Mouse (Mus musculus) cerebellum, adult 8-10 months (tissue): ENCODE data around the gene Elmo2.

ENCODE experiments used
- DNase-seq: peaks from one replicate; pipeline ENCODE4 v3.0.0; 2022

Elmo2 gene

DNA sequence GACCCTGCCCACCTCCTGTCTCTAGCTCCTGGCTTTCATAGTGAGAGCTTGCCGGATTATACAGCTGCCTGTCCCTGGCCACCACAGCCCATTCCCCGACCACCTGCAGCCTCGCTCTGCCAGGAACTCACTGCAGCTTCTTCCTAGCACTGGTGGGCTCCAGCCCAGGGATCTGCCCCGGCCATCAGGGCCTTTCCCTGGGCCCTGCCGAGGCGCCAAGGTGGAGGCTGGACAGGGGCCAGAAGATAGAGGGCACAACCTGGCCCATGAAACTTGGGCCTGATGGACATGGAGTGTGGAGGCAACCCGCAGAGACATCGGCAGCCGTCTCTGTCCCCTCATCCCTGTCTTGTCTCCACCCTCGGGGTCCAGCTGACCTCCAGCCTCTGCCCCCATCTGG is 70.1 kb downstream of the Elmo2 start:
- no peak for DNase-seq

- DNase-seq, result no peak
Observed at GRCm38 (mm10) chr2:165253867-165254266, 72.4 kb downstream of the Elmo2 start.

- peak; percentile 52 for DNase-seq
Observed at GRCm38 (mm10) chr2:165253269-165253668, 73.0 kb downstream of the Elmo2 start.

DNA sequence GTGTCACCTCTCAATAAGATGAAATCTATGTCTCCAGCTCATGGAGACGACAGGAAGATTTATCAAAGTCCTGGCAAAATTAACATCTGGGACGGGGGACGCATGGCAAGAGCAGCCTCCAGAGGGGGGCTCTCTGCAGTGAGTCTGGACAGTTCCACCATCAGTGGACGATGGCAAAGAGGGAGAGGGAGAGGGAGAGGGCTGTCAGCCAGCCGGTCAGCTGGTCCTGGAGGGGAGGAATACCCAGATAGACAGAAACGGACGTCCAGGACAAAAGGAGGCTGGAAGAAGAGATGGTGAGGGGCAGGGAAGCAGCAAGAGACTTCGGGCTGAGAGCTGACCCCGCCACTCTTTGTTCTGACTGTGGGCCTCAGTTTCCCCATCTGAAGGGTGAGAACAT is 73.5 kb downstream of the Elmo2 start:
- DNase-seq, result no peak

DNA sequence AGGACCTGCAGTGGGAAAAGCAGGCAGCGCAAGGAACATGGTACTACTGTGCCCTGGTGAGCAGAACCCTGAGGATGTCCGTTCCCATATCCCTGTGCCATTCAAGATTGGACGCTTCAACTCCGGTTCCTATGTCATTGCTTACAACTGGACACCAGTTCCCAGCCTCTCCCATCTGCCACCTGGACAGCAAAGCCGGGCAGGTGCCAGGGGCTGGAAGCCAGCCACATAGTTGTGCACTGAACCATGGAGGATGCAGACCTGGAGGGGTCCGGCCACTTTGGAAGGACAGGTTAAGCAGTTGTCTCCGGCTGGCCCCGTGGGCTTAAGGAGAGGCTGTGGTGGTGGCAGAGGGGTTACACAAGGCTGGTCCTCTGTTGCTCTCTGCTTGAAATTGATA is 73.9 kb downstream of the Elmo2 start:
- DNase-seq, result peak; percentile 89

DNA sequence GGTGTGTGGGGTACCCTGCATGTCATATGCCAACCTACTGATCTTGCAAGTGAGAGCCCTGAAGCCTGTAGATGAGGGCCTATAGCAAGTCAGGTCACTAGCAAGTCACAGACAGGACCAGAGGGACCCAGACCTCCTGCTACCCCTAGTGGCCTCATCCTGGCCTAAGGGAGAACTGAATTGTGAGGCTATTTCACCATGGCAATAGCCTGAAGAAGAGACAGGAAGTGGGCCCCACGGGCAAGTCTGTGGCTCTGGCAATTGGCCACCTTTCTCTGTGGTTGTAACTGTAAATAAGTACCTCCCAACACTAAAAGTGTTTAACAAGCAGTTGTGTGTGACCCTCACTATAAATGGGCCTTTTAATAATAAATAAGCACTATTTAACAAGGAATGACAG is 75.4 kb downstream of the Elmo2 start:
- no peak for DNase-seq

DNA sequence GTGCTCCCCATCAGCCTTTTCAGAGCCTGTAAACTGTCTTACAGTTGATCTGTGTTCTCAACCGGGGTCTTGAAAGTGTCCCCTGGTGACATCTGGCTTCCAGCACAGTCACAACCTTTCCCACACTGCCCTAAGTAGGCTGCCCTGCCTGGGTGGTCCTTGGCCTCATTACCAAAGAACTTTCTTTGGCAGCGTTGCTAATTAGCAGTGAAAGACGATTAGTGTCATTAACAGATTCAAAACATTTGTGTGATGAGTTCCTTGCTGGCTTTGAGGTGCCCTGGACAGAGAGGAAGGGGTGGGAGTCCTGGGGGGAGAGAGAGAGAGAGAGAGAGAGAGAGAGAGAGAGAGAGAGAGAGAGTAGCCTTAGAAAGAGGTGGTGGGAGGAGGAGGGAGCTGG is 77.3 kb downstream of the Elmo2 start:
- DNase-seq, result no peak

- no peak for DNase-seq
Observed at GRCm38 (mm10) chr2:165246349-165246748, 79.9 kb downstream of the Elmo2 start.

DNA sequence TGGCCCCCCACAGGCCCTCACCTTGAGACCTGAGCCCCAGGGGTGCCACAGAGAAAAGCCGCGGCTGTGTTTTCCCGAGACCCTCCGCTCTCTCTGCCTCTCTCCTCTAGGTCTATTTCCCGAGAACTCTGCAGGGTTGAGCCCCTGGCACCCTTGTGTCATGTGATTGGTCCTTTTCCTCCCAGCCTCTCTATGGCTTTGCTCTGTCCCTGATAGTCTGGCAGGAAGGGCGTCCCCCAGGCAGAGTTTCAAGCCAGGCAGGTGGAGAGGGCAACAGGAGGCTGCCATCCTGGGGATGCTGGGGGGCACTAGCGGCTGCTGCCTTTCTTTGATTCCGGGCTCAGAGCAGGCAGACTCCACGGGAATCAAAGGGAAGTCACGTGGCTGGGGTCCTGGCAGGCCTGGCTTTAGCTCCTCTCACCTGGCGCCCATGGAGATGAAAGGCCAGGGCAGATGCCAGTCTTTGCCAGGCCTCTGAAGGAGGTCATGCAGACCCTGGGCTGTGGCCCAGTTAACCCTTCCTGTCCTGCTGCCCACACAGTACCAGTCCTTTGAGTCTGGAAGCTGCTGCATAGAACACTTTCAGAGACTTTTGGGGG is 83.1 kb downstream of the Elmo2 start:
- DNase-seq, result peak; percentile 75

DNA sequence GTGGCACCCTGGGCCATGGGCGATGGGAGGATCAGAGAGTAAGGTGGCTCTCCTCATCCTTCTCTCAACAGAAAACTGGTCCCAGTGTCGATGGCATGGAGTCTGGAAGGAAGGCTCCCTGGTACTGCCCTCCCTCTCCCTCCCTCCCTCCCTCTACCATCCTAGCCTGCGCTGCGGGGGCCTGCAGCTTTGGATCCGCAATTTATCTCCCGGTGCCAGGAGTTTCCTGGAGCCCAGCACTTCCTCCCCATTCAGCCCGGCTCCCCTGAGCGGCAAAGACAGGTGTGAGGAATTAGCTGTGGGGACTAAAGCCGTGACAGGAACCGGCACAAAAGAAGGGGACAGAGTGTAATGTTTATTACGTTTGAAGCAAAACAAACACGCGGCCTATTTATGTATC is 83.7 kb downstream of the Elmo2 start:
- no peak for DNase-seq

- no peak for DNase-seq
Observed at GRCm38 (mm10) chr2:165241786-165242185, 84.5 kb downstream of the Elmo2 start.

GRCm38 (mm10) chr2:165240371-165240770 is 85.9 kb downstream of the Elmo2 start:
- no peak for DNase-seq

DNA sequence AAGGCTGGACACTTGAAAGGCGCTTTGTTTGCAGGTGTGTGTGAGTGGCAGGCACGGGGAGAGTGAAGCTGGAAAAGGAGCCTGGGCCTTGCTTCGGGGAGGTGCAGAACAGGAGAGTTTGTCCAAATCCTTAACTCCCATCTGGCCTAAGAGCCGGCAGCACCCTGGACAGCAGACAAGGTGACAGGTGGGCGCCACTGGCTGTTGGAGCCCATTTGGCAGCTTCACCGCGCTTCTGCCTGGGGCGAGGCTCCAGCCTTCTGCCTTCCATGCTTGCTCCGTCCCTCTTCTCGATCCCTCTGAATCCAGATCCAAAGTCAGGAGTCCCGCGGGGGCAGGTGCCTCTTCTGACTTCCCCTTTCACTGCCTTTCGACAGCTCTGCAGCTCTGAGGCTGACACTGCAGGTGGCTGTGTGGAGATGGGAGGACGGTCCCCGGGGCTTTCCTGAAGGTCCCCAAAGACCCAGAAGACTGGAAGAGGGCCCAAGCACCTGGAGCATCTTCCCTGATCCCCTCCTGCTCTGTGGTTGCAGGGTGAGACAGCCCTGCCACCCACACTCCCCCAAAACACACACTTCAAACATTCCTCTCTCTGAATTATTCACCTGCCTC is 86.6 kb downstream of the Elmo2 start:
- DNase-seq, result no peak

DNA sequence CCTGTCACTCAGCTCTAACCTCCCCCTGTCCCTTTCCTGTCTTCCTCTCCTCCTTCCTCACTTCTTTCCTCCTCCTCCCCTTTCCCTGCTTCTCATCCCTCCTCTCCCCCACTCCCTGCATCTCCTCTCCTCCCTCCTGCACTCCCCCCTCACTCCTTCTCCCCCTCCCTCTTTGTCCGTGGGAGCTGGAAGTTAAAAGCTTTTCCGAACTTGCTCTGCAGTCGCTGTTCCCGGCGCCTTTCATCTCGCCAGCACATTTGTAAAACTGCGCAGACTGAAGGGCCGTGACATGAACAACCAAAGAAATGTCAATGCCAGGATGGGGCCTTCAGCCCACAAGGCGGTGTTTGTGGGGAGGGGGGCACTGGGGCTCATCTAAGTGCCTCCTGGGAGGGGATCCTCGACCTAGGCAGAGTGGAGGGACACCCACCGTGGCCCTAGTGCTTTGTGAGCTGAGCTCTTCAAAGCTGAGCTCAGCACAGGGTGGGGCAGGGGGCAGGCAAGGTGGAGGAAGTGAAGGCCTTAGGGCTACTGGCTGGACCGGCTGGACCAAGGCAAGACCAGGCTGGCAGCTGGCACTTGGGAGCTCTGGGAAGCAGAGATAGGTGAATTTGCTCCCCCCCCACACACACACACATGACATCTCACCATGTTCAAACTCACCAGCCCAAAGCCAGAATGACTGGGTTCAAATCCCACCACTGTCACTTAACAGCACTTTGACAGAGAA is 87.7 kb downstream of the Elmo2 start:
- DNase-seq, result no peak
